Mouse (Mus musculus): ENCODE data around the gene Pigc.

DNA sequence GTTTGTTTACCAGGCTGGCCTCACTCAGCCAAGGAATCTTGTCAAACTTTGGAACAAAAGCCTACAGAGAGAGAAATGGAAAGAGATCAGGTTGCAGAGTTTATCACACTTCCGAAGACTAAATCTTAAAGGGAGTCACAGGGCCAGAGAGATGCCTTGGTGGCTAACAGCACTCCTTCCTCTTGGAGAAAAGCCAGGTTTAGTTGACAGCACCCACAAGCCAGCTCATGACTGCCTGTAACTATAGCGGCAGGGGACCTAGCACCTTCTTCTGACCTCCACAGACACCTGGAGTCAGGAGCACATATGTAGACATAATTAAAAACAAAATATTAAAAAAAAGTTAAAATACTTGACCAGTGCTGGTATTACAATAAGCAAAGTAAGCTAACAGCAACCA lies 1.1 kb upstream of the Pigc start:
- TF ChIP-seq POLR2A (IDR thresholded peaks at IDR 0.05; ENCODE audit: insufficient read depth, low read depth, low read length) (no peak), CTCF (IDR thresholded peaks at IDR 0.05; ENCODE audit: insufficient read depth, low read depth, low read length) (no peak)
